Mouse (Mus musculus) erythroblast, embryonic 14.5 days (primary cell): ENCODE results near the gene Ric1.

Experiments used
- GATA1 ChIP-seq: IDR thresholded peaks from 2 replicates; pipeline ENCODE4 v1.6.1; 2012; ENCODE audit warnings: low read length, inconsistent platforms, mixed read lengths
- TAL1 ChIP-seq: IDR thresholded peaks from 3 replicates; pipeline ENCODE4 v1.6.1; 2012; ENCODE audit warnings: low read length, inconsistent platforms, mixed read lengths

DNA sequence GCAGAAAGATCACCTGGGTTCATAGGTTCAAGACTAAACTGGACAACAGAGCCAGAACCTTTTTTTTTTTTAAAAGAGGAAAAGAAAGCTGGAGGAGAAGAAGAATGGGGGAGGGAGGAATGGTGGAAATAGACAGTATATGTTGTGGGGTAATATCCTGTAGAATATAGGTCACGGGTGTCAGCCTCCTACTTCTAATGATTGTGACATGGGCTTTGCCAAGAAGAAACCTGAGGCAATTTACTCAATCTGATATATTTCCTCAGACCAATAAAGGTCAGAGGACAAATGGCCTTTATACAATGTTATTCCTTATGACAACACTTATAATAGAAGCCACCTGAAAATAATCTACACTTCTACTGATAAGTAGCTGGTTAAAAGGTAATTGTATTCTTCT lies 21.7 kb upstream of the Ric1 start:
- TF ChIP-seq GATA1 (no peak), TAL1 (no peak)
